32 mouse cellular contexts compared by ENCODE assay signal in genomic region chr4:120115516-120115915, GRCm38 (mm10). TPM values are rescaled to one million over a fixed set of nuclear protein-coding genes. Genes with fewer than 3 reads are reported as not detected.
"Had no signal": no experiment of that assay in that cellular context is flagged by ENCODE, and none has a peak within 500 bp of the region (broad histone marks: within the 10 kb centered on the region; RNA-seq: fewer than 3 reads in every experiment).

No protein-coding gene starts in this region.

- H3K4me2 ChIP-seq: heart, embryonic 11.5 days; hindbrain, embryonic 12.5 days; hindbrain, embryonic 14.5 days; intestine, embryonic 15.5 days; limb, embryonic 13.5 days; limb, embryonic 15.5 days; liver, embryonic 12.5 days had no signal

- H3K9me3 ChIP-seq: hindbrain, embryonic 12.5 days; intestine, embryonic 15.5 days; limb, embryonic 15.5 days; liver, embryonic 12.5 days had no signal

- ATAC-seq: hindbrain, embryonic 16.5 days; inflammation-experienced regulatory T-cells, adult 6 months; intestine, embryonic 15.5 days; intestine, postnatal 0 days; liver, embryonic 12.5 days had no signal

- H3K4me1 ChIP-seq: hindbrain, embryonic 10.5 days; hindbrain, embryonic 12.5 days; intestine, embryonic 15.5 days; limb, embryonic 13.5 days; limb, embryonic 15.5 days; liver, embryonic 12.5 days had no signal

- DNase-seq: gastrocnemius, postnatal 10 days; gastrocnemius, postnatal 25 days; heart, adult 2 months; heart, postnatal 10 days; heart, postnatal 4 days; kidney, adult 18-20 months; kidney, adult 8-10 months; kidney, postnatal 10 days; kidney, postnatal 25 days; kidney, postnatal 4 days; lung, adult 18-20 months had no signal

- H3K9ac ChIP-seq: hindbrain, embryonic 12.5 days; hindbrain, embryonic 14.5 days; intestine, embryonic 15.5 days; limb, embryonic 13.5 days; limb, embryonic 15.5 days; liver, embryonic 12.5 days; liver, embryonic 14.5 days had no signal

- H3K4me3 ChIP-seq: gastrocnemius, adult 2 months; heart, adult 2 months; hindbrain, embryonic 10.5 days; hindbrain, embryonic 12.5 days; intestine, embryonic 15.5 days; layer of hippocampus, adult 2 months; limb, embryonic 13.5 days; limb, embryonic 15.5 days; liver, embryonic 12.5 days had no signal

- H3K27ac ChIP-seq: gastrocnemius, adult 2 months; heart, adult 2 months; hindbrain, embryonic 10.5 days; hindbrain, embryonic 12.5 days; hindbrain, embryonic 14.5 days; intestine, embryonic 15.5 days; layer of hippocampus, adult 2 months; limb, embryonic 13.5 days; limb, embryonic 15.5 days; liver, embryonic 12.5 days; liver, embryonic 14.5 days had no signal

- H3K36me3 ChIP-seq: hindbrain, embryonic 10.5 days; hindbrain, embryonic 12.5 days; intestine, embryonic 15.5 days; limb, embryonic 13.5 days; limb, embryonic 15.5 days; liver, embryonic 12.5 days had no signal

- H3K27me3 ChIP-seq: hindbrain, embryonic 12.5 days; intestine, embryonic 15.5 days; limb, embryonic 13.5 days; liver, embryonic 12.5 days had no signal

RNA-seq across cellular contexts. Expression of gene Edn2, which starts 45.5 kb away (rescaled TPM):
- polyA plus RNA-seq: hindbrain, embryonic 12.5 days; hindbrain, embryonic 14.5 days; hindbrain, embryonic 16.5 days; inflammation-experienced regulatory T-cells, adult 6 months; kidney, embryonic 14.5 days; limb, embryonic 11.5 days; liver, adult 2 months had no signal

RNA-seq across cellular contexts. Expression of gene AL607142.1, which starts 50.7 kb away (rescaled TPM):
- polyA plus RNA-seq: heart, adult 2 months; heart, embryonic 11.5 days; heart, embryonic 14.5 days; heart, embryonic 16.5 days; hindbrain, embryonic 10.5 days; hindbrain, embryonic 12.5 days; hindbrain, embryonic 14.5 days; hindbrain, embryonic 16.5 days; inflammation-experienced regulatory T-cells, adult 6 months; intestine, embryonic 15.5 days; intestine, postnatal 0 days; kidney, embryonic 14.5 days; kidney, embryonic 16.5 days; limb, embryonic 11.5 days; limb, embryonic 13.5 days; limb, embryonic 15.5 days; liver, adult 2 months; liver, embryonic 12.5 days; liver, embryonic 14.5 days; liver, embryonic 16.5 days had no signal
